Mouse (Mus musculus) right cerebral cortex, postnatal 4 days (tissue): ENCODE results near the gene A2ml1.
"Not testable (repeated sequence)": the region's sequence is repeated elsewhere in the genome, so short reads cannot be mapped to it uniquely, and the experiment has no call there.

ENCODE experiments used
- DNase-seq: peaks from one replicate; pipeline ENCODE4 v3.0.0-alpha.2; 2022

The A2ml1 gene

GRCm38 (mm10) chr6:128581508-128581907, at the start of gene A2ml1:
Gene A2ml1 (minus strand): TSS chr6:128581608.
- DNase-seq: no peak

GRCm38 (mm10) chr6:128629771-128630739, 48.6 kb upstream of the A2ml1 start:
- peak; percentile 44 for DNase-seq

DNA sequence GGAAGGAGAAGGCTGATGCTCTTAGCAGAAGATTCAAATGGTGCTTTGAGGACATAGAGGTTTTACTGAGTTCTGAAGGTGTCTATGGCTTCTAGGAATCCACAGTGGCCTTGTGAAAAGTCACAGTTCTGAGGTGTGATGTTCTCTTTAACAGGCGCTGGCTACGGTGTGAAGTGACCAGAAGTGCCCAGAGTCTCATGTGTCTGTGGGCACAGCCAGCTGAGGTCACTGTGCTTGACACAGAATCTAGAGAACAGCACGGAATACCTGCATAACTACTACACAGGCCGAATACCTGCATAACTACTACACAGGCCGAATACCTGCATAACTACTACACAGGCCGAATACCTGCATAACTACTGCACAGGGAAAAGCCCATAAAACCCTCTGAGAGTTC, 43.8 kb upstream of the A2ml1 start:
- not testable (repeated sequence) for DNase-seq

- DNase-seq: no peak
Observed at GRCm38 (mm10) chr6:128624425-128624824, 43.0 kb upstream of the A2ml1 start.

DNA sequence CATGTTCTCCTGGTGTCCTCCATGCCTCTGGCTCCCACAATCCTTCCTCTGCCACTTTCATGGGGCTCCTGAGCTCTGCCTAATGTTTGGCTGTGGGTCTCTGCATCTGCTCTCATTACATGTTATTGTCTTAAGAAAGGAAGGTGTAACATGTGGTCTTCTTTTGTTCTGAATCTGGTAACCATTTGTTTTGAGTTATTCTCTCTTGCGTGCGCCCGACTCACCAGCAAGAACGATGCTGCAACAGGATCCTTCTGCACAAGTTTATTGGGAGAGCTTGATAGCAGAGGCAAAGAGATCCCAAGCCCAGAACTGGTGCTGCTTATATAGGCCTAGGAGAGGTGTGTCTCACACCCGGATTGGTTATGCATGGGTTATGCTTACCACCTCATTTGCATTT, 42.0 kb upstream of the A2ml1 start, which contains the start of gene Klrb1a:
Klrb1a (minus strand) TSS at position 101 of the 400 bp plus-strand sequence.
- not testable (repeated sequence) for DNase-seq

DNA sequence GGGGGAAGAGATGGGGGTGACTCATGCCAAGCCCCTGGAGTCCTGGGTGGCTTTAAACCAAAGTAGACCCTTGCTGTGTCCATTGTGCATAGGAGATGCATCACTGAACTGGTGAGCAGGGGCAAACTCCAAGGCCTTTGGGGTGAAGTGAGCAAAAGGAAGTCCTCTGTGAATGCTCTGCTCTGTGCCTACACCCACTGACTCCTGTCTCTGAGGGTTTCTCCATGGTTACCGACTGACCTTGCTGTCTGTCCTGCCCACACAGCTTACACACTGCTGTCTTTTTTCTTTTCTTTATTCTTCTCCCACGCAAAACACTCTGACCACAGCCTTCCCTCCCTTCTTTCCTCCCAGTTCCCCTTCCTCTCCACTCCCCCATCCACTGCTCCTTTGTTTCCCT, 41.3 kb upstream of the A2ml1 start:
- DNase-seq: no peak

DNA sequence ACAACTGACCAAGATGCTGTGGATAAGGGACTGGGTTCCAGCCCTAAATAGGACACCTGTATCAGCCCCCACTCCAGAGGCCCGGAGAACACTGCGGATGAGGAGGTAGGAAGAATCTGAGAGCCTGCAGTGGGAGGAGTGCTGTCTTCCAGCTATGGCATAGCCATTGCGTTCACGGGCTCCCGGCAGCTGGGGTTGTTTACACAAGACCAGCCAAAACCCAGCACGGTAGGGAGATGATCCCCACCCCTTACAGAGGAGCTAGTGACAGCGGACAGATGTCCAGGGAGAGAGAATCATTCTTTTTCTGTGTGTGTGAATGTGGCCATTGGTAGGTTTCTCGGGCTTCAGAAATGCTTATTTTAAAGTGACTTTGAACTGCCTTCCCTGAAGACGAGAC, 24.9 kb upstream of the A2ml1 start:
- no peak for DNase-seq

GRCm38 (mm10) chr6:128604512-128604911, 23.1 kb upstream of the A2ml1 start:
- no peak for DNase-seq

DNA sequence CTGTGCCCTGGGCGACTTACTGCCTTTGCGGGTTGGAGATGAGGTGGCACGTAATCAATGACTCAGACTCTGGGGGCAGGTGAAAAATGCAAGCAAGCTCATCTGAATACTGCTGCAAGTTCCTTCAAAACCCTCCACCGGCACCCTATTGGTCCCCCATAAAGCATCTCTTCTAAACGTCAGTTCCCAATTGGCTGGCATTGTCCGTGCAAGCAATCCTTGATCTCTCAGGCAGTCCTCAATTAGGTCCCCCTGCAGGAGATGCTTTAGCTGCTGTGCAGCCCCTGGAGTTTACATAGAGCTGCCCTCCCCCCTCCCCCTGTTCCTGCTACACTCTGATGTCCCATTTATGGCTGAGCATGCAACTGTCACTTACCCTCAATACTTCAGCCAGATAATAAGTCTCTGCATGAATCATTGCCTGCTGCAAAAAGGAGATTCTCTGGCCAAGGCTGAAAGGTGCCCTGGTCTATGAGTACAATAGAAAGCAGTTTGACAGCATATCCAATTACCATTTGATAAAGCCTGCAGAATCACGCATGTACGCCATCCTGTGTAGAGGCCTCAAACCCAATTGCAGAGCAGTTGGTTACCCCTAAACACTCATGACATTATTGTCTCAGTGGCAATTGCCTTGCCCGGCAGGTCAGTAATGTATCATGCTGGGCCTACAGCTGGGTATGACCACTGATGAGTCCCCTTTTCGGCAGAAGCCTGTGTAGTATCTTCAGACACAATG, 21.2 kb upstream of the A2ml1 start:
- DNase-seq: no peak

- no peak for DNase-seq
Observed at GRCm38 (mm10) chr6:128602026-128602425, 20.6 kb upstream of the A2ml1 start.

DNA sequence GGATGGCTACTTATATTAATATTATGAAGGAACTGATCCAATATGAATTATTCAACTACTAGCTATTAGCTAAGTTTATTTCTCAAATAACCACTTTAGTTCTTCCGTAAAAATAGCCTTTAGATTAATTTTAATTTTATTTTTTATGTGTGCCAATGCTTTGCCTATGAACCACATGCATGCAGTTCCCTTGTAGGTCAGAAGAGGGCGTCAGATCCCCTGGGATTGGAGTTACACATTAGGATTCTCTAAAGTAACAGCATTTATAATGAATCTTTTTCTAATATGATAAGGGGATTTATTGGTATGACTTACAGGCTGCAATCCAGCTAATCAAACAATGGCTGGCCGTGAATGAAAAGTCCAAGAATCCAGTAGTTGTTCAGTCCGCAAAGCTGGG, 18.1 kb upstream of the A2ml1 start:
- DNase-seq: peak; percentile 10

GRCm38 (mm10) chr6:128598256-128599047, 17.0 kb upstream of the A2ml1 start:
- DNase-seq: no peak

DNA sequence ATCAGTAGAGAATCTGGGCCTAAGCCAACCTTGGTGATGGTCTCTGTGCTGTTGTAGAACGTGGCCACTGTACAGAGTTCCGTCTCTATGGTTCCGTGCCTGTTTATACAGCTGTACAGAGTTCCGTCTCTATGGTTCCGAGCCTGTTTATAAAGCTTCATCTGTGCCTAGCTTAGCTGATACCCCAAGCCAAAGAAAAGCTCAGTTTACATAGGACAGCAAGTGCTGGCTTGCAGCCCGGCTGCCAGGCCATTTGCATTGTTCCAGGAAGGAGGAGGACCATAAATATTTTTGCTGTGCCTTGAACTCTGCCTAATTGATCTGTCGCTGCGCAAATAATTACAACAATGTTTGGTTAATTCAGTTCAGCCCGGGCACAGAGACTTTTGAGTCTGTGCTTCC, 15.7 kb upstream of the A2ml1 start:
- peak; percentile 36 for DNase-seq

GRCm38 (mm10) chr6:128594651-128595050, 13.2 kb upstream of the A2ml1 start:
- DNase-seq: no peak

DNA sequence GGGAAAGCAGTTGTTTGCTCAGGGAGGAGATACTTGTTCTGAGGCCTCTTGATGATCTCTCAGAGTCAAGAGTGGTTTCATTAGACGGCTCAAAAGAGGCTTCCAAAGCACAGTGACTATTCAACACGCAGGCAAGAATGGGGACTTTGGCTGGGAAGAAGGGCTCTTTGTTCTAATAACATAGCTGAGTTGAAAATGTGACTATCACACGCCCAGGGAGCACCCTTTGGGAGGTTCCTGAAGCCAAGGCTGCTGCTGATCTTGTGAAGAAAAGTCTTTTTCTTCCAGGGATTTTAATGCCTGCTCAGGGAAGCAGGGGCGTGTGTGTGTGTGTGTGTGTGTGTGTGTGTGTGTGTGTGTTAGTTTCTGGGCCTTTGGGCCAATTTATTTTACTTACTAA, 8.0 kb upstream of the A2ml1 start:
- DNase-seq: no peak

DNA sequence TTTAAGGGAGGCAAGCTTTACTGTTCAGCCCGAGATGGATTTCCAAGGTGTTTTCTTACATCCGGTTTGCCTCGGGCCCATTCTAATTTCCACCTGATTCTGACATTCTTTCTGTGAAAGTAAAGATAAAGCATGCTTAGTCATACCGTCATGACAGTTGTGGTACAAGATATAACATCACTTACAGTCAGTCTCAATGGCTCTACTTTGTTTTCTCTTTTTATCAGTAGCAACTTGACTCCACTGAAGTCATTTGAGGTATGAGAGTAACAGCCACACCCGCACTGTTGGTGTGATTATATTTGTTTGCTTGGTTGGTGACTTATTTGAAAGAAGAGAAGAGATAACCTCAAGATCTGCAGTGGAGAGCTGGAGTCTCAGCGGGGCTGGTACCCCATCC, 6.2 kb upstream of the A2ml1 start:
- no peak for DNase-seq

GRCm38 (mm10) chr6:128585642-128586245, 4.3 kb upstream of the A2ml1 start:
- DNase-seq: no peak

DNA sequence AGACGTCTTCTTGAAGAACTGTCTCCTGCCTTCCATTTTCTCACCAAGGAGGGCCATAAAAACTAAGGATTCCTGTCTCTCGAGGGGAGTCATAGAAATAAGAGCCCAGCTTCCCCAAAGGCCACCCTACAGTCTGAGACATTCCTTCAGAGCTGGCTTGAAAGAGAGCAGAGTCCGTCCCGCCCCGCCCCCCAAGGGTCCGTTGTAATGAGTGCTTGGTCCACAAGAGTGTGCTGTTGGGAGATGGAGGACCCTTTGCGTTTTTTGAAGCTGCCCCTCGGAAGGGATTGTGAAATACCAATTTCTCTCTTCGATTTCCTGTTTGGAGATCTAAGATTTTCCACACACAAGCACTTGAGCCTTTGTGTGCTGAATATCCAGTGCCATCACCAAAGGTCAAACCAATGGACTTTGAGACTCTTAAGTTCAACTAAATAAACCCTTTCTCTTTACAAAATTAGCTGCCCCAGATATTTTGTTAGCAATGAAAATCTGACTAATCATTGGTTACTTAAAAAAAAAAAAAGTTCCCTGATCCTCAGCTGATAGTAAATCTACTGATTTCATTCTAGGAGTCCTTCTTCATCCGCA, 2.8 kb upstream of the A2ml1 start:
- DNase-seq: peak; percentile 35

GRCm38 (mm10) chr6:128577301-128577700, 4.1 kb downstream of the A2ml1 start:
- DNase-seq: no peak

DNA sequence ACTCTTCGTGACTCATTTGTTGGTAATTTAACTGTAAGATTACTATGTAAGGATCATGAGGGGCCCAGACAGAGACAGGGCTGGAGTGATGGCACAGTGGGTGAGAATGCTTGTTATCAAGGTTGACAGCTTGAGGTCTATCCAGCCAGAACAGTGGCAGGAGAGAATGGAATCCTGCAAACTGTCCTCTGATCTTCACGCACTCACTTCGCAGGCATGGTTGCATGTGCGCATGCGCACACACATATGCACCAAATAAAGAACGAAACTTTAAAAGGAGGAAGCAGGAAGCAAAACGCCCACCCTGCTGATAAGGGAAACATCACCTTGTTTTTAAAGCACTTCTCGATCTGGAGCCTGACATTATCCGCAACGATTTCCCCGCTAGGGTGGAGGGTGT, 14.8 kb downstream of the A2ml1 start:
- DNase-seq: no peak

DNA sequence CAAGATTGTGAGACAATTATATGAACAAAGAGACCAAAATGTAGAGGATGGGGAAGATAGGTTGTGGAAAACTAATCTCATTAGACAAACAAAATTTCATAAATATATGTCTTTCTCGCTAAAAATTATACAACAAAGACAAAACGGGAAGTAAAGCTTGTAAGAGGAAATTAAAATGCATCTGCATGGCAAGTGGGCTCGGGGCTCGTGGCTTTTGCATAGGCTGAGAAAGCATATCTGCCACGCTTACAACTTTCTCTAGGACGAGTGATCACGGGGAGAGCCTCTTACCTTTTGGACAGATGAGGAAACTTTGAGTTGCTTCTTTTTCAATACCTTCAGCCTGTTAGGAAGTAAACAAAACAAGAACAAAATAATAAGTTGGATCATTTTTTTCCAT, 27.4 kb downstream of the A2ml1 start:
- DNase-seq: no peak
